Mouse (Mus musculus) lung, embryonic 15.5 days (tissue): ENCODE measurements around the gene Tex14. TPM values are rescaled to one million over a fixed set of nuclear protein-coding genes. Genes with fewer than 3 reads are reported as not detected.
A peak's percentile ranks its signal among the peaks of the same experiment; 100 is the strongest.

Source experiments
- ATAC-seq: fragments of 200-750 bp; cut with Nextera tagmentation; 2 replicates; pipeline ENCODE4 v1.8.0; 2017; ENCODE audit warnings: moderate number of reproducible peaks, borderline replicate concordance; ENCODE audit not compliant: low FRiP score, low TSS enrichment; ENCODE audit errors: extremely low read depth
- H3K27ac ChIP-seq: fragments of 300-500 bp; sonication (generic); 2 replicates; pipeline ENCODE4 v1.5.1; 2015; ENCODE audit warnings: moderate library complexity, mild to moderate bottlenecking, inconsistent platforms
- H3K27me3 ChIP-seq: fragments of 300-500 bp; sonication (generic); 2 replicates; pipeline ENCODE4 v1.6.1; 2015; ENCODE audit warnings: inconsistent platforms
- H3K36me3 ChIP-seq: fragments of 300-500 bp; sonication (generic); 2 replicates; pipeline ENCODE4 v1.6.1; 2015; ENCODE audit warnings: inconsistent platforms
- H3K4me1 ChIP-seq: fragments of 300-500 bp; sonication (generic); 2 replicates; pipeline ENCODE4 v1.6.1; 2015; ENCODE audit warnings: inconsistent platforms
- H3K4me2 ChIP-seq: fragments of 300-500 bp; sonication (generic); 2 replicates; pipeline ENCODE4 v1.6.1; 2015; ENCODE audit warnings: inconsistent platforms, mild to moderate bottlenecking, moderate library complexity
- H3K4me3 ChIP-seq: fragments of 300-500 bp; sonication (generic); 2 replicates; pipeline ENCODE4 v1.5.1; 2015; ENCODE audit warnings: mild to moderate bottlenecking, inconsistent platforms
- H3K9ac ChIP-seq: fragments of 300-500 bp; sonication (generic); 2 replicates; pipeline ENCODE4 v1.6.1; 2015; ENCODE audit warnings: inconsistent platforms
- H3K9me3 ChIP-seq: fragments of 300-500 bp; sonication (generic); 2 replicates; pipeline ENCODE4 v1.6.1; 2016; ENCODE audit warnings: inconsistent platforms
- WGBS: fragments of 180-500 bp; shearing (Covaris S2); methylation state at CpG from one replicate; pipeline ENCODE4 v1.1.7; 2015; 5-methylcytosine and 5-hydroxymethylcytosine counted together
- polyA plus RNA-seq: library from polyadenylated mRNA; unstranded; fragments of >200 nt; fragmentation: Nextera tagmentation; extraction: Ambion mirVana; gene quantifications from 2 replicates; pipeline ENCODE4 v1.2.1, GENCODE M21; 2015

Gene Tex14
- polyA plus RNA-seq, 1 experiment from 2014 or later: 0.46 TPM

DNA sequence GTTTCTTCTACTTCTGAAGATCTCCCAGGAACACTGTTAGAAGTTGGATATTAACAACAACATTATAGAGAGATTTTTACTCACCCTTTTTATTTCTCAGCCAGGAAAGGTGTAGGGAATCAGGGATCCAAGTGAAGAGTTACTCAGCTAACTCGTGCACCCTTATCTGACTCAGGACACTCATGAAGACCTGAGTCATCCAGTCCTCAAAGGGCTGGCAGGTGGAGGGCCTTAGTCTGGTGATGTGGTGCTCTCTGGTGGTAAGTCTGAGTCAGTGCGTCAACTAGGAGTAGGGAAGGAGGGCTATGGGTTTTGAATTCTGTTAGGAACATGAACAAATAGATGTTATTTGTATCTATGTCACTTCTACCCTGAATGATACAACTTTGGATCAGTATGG, 114.4 kb downstream of the Tex14 start:
- Histone ChIP-seq H3K4me2 (no peak overlapping the region), H3K4me3 (no peak overlapping the region), H3K9ac (no peak overlapping the region), H3K27me3 (no peaks in the 10 kb centered on the region), H3K27ac (no peak overlapping the region), H3K4me1 (no peaks in the 10 kb centered on the region), H3K9me3 (no peaks in the 10 kb centered on the region), H3K36me3 (no peaks in the 10 kb centered on the region)
- 11% methylated on average over 2 of the region's 2 CpGs for WGBS
- no peak for ATAC-seq

DNA sequence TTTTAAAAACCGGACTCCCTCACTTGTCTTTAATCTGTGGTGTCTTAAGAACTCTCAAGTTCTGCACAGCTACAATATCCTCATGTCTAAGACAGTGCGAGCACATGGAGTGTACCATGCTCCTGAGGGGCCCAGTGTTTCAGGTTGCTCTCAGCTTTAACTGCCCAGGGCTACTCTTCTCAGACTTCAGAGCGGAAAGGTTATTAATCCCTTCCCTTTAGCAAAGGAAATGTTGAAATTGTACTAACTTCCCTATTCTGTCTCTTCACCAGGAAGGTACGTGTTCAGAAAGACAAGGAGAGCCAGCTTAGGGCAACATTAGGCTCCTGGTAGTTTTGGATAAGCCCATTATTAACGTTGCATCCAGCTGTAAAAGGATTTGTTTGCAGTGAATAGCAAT, 118.6 kb downstream of the Tex14 start:
- H3K27ac ChIP-seq: no peak overlapping the region
- no peaks in the 10 kb centered on the region for H3K27me3 ChIP-seq
- WGBS: 70% methylated on average over 5 of the region's 5 CpGs
- H3K4me3 ChIP-seq: no peak overlapping the region
- H3K4me2 ChIP-seq: no peak overlapping the region
- H3K4me1 ChIP-seq: no peaks in the 10 kb centered on the region
- ATAC-seq: no peak
- H3K9ac ChIP-seq: no peak overlapping the region
- no peaks in the 10 kb centered on the region for H3K9me3 ChIP-seq
- H3K36me3 ChIP-seq: no peaks in the 10 kb centered on the region

DNA sequence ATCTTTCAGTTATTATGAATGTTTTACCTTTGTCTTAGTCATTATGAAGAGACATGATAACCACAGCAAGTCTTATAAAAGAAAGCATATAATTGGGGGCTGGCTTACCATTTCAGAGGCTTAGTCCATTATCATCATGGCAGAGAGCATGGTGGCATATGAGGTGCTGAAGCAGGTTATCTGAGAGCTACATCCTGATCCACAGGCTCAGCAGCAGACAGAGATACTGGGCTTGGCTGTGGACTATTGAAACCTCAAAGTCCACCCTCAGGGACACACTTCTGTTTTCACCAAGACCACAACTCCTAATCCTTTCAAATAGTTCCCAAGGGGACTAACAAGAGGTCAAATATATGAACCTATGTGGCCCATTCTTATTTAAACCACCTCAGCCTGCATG, 119.1 kb downstream of the Tex14 start:
- Histone ChIP-seq H3K4me2 (no peak overlapping the region), H3K4me1 (no peaks in the 10 kb centered on the region), H3K27ac (no peak overlapping the region), H3K36me3 (no peaks in the 10 kb centered on the region), H3K27me3 (no peaks in the 10 kb centered on the region), H3K9me3 (no peaks in the 10 kb centered on the region), H3K9ac (no peak overlapping the region), H3K4me3 (no peak overlapping the region)
- no peak for ATAC-seq

DNA sequence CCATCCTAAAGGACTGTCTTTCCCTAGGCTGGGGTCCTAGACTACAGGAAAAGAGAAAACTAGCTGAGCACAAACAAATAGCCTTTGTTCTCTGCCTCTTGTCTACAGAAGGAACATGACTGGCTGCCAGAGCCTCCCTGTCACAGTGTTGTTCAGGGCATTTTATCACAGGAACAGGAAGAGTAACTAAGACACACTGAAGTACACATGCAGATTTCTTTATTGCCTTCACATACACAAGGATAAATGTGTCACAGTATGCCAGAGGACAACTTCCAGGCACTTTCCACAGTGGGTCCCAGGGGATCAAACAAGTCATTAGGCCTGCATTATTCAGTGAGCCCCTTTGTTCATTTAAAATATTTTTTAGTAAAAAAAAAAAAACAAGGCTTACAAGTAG, 119.9 kb downstream of the Tex14 start:
- no peaks in the 10 kb centered on the region for H3K36me3 ChIP-seq
- no peaks in the 10 kb centered on the region for H3K27me3 ChIP-seq
- no peaks in the 10 kb centered on the region for H3K9me3 ChIP-seq
- no peak overlapping the region for H3K27ac ChIP-seq
- H3K4me3 ChIP-seq: no peak overlapping the region
- H3K4me1 ChIP-seq: no peaks in the 10 kb centered on the region
- no peak overlapping the region for H3K4me2 ChIP-seq
- ATAC-seq: no peak
- H3K9ac ChIP-seq: no peak overlapping the region

DNA sequence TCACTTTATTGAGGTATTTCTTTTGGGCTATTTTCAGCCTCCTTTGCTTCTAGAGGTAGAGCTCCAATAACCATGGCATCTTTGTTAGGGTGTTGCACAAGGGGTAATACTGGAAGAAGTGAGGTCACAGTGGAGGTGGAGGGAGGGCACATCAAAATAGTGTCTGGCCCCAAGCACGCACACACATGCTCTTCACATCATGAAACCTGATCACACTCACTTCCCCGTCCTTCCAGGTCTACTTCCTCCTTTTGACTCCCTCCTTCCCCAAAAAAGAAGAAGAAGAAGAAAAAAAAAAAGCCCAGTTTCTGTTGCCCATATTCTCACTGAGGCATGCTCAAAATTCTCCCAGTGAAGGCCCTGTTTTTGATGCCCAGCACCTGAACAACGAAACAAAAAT, 122.5 kb downstream of the Tex14 start:
- ATAC-seq: no peak
- 65% methylated on average over 3 of the region's 3 CpGs for WGBS
- Histone ChIP-seq H3K27me3 (no peaks in the 10 kb centered on the region), H3K4me1 (no peaks in the 10 kb centered on the region), H3K36me3 (no peaks in the 10 kb centered on the region), H3K9me3 (no peaks in the 10 kb centered on the region), H3K4me2 (no peak overlapping the region), H3K9ac (no peak overlapping the region), H3K27ac (no peak overlapping the region), H3K4me3 (no peak overlapping the region)

DNA sequence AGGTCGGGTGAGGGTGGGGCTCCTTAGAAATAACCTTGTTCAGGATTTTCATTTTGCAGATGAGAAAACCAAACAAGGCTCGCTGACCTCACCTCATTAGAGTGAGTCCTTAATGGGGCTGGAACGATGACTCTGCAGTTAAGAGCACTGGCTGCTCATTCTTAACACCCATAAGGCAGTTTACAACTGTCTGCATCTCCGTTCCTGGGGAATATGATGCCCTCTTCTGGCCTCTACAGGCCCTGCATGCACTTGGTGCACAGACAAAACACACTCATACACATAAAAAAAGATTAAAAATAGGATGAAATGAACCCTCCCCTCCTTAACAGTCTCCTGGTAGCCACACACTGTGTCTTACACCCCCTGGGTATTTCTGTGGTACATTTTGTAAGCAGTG, 123.1 kb downstream of the Tex14 start:
- no peak for ATAC-seq
- H3K27ac ChIP-seq: no peak overlapping the region
- no peaks in the 10 kb centered on the region for H3K36me3 ChIP-seq
- H3K4me1 ChIP-seq: no peaks in the 10 kb centered on the region
- H3K27me3 ChIP-seq: no peaks in the 10 kb centered on the region
- H3K9ac ChIP-seq: no peak overlapping the region
- WGBS: 42% methylated on average over 4 of the region's 4 CpGs
- H3K4me3 ChIP-seq: no peak overlapping the region
- no peak overlapping the region for H3K4me2 ChIP-seq
- no peaks in the 10 kb centered on the region for H3K9me3 ChIP-seq

DNA sequence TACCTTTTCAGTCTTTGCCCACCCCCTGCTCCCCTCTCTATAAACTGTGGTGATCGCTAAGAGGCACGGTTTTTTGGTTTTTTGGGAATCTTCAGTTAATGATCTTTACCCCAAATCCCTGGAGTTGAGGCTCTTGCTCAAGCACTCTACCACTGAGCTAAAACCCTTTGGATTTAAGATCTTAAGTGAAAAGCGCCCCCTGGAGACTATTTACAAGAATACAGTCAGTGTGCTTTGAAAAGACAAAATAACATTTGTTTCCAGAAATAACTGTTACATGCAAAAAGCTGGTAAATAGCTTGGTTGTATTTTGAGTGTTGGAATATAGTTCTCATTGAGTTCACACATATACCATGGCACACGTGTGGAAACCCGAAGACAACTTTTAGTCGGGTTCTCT, 126.8 kb downstream of the Tex14 start:
- Histone ChIP-seq H3K27me3 (no peaks in the 10 kb centered on the region), H3K9ac (no peak overlapping the region), H3K4me2 (no peak overlapping the region), H3K4me1 (no peaks in the 10 kb centered on the region), H3K4me3 (no peak overlapping the region), H3K36me3 (no peaks in the 10 kb centered on the region), H3K9me3 (no peaks in the 10 kb centered on the region), H3K27ac (no peak overlapping the region)
- no peak for ATAC-seq
- 54% methylated on average over 6 of the region's 6 CpGs for WGBS

DNA sequence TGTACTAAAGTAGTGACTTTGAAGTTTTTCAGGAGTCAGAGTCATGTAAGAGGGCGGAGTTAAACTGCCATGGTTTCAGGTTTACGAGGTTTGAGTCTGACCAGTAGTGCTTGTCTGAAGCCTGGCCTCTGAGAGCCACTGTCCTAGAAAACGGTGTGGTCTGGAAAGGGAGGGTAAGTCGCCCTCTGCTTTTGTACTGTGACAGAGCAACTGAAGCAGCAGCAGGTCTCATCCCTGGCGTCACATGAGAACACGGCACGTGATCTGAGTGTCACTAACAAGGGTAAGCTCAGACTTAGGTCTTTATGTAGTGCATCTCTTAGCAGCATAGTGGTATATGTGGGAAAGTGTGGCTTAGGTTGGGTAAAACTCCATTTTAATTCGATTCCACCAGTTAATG, 137.4 kb downstream of the Tex14 start:
- no peak overlapping the region for H3K4me2 ChIP-seq

DNA sequence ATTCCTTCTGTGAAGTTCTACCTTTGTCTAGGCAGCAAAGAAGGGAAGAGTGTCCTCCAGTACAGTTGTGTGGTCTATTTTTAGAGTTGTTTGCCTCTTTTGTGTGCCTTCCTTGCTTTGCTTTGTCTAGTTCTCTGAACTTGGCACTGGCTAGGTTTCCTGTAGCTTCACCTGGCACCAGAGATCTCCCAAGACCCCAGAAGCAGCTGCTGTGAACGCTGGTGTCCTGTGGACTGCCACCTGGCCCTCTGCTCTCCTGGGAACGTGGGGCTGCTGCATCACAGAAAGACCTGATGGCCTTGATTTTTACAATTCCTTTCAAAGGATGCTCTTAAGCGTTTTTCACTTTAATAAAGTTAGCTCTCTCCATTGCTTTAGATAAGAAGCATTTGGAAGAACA, 138.0 kb downstream of the Tex14 start:
- no peak overlapping the region for H3K4me3 ChIP-seq
- 42% methylated on average over 3 of the region's 3 CpGs for WGBS
- no peaks in the 10 kb centered on the region for H3K4me1 ChIP-seq
- H3K36me3 ChIP-seq: no peaks in the 10 kb centered on the region
- no peak overlapping the region for H3K27ac ChIP-seq
- no peak overlapping the region for H3K9ac ChIP-seq
- no peak overlapping the region for H3K4me2 ChIP-seq
- H3K27me3 ChIP-seq: no peaks in the 10 kb centered on the region
- no peak for ATAC-seq
- H3K9me3 ChIP-seq: no peaks in the 10 kb centered on the region

More for the DNA sequence above, 137.4 kb downstream of the Tex14 start:
- ATAC-seq: no peak
- WGBS: 34% methylated on average over 8 of the region's 8 CpGs
- Histone ChIP-seq H3K9me3 (no peaks in the 10 kb centered on the region), H3K9ac (no peak overlapping the region), H3K4me1 (no peaks in the 10 kb centered on the region), H3K36me3 (no peaks in the 10 kb centered on the region), H3K27ac (no peak overlapping the region), H3K4me3 (no peak overlapping the region), H3K27me3 (no peaks in the 10 kb centered on the region)

DNA sequence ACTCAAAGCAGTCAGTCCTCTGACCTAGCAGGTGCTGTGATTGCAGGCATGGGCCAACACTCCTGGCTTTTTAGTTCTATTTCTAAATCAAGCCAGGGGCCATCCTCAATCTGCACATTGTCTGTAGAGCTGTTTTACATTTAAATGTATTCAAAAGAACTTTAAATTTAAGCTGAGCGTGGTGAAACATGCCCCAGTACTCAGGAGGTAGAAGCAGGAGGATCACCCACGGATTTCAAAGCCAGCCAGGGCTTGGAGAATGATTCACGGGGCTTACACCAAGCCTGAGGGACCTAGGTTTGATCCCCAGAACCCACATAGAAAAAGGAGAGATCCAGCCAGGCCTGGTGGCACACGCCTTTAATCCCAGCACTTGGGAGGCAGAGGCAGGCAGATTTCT, 148.5 kb downstream of the Tex14 start:
- Histone ChIP-seq H3K4me3 (no peak overlapping the region), H3K27ac (peak overlapping the region; percentile 10; the same call in 1 of the 2 replicates)

DNA sequence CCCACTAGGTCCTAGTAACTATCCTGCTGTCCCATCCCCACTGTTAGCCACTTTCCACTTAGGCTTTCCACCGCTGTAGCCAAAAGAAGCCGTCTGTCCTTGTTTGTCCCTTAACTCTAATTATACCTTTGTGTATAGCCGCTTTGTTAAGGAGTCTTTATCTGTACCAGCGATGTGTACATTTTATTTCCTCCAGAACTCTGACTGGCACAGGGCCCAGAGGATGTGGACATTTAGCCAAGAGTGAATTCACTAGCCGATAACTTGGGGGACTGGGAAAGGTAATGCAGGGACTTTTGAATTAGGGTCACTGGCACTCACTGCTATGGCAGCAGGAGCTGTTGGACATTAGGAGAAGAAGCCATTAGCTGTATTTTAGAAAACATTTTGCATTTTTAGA, 149.5 kb downstream of the Tex14 start:
- H3K4me2 ChIP-seq: no peak overlapping the region
- 0 out of 2 replicates have a peak, but pooled peaks have one; percentile 42 for ATAC-seq
- WGBS: 15% methylated on average over 5 of the region's 5 CpGs

More for the DNA sequence above, 148.5 kb downstream of the Tex14 start:
- no peaks in the 10 kb centered on the region for H3K36me3 ChIP-seq
- H3K9ac ChIP-seq: no peak overlapping the region
- whole genome bisulfite sequencing: 80% methylated on average over 4 of the region's 4 CpGs
- H3K9me3 ChIP-seq: no peaks in the 10 kb centered on the region
- no peak for ATAC-seq
- H3K4me1 ChIP-seq: peaks cover 15% of the 10 kb centered on the region
- no peaks in the 10 kb centered on the region for H3K27me3 ChIP-seq
- H3K4me2 ChIP-seq: no peak overlapping the region

DNA sequence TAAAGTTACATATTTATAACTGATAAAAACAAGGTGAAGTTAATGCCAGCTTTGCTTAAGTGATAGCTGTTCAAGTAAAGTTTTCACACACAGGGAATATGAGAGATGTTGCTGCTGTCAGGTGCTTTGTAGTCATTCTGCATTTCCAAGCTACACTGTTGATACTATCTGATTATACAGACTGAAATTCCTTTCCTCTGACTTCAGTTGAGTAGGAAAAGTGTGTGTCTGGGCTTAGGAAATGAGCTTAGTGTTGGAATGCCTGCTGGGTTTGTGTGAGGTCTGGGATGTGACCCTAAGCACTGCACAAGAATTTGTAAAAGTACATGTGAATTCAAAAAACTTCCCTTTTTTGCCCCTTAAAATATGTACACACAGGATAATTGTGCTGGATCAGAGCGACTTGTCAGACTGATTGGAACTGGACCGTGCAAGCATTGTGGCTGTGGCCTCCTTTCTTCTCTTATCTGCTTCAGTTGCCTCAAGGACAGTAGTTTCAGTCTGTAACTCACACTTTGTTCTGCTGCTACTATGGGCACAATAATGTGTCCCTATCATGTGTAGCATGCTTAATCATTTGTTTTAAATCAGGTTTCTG, 150.3 kb downstream of the Tex14 start:
- Histone ChIP-seq H3K9me3 (no peaks in the 10 kb centered on the region), H3K36me3 (no peaks in the 10 kb centered on the region), H3K9ac (no peak overlapping the region), H3K4me1 (peaks cover 15% of the 10 kb centered on the region), H3K27me3 (no peaks in the 10 kb centered on the region), H3K4me2 (no peak overlapping the region), H3K4me3 (no peak overlapping the region), H3K27ac (peak overlapping the region; percentile 58)
- WGBS: 11% methylated on average over 2 of the region's 2 CpGs
- peak; percentile 73; the same call in 1 of the 2 replicates for ATAC-seq

More for the DNA sequence above, 149.5 kb downstream of the Tex14 start:
- Histone ChIP-seq H3K4me3 (no peak overlapping the region), H3K27me3 (no peaks in the 10 kb centered on the region), H3K36me3 (no peaks in the 10 kb centered on the region), H3K4me1 (peaks cover 15% of the 10 kb centered on the region), H3K9me3 (no peaks in the 10 kb centered on the region), H3K27ac (peak overlapping the region; percentile 58), H3K9ac (no peak overlapping the region)

DNA sequence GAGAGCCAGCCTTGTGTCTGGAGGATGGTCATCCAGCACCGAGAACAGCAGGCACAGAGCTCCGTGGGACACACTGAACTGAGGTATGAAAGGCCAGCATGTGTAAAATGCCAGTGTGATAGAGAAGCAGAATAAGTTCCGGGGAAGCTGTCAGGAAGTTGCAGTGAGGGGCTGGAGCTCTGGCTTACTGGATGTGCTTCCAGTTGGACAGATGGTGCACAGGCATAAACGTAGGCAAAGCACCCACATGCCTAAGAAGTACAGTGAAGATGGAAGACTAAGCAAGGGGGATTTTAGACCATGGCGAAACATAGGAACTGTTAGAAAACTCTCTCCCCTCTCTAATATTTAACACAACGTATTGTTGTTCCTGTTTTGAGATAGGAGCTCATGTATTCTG, 156.3 kb downstream of the Tex14 start:
- Histone ChIP-seq H3K9ac (no peak overlapping the region), H3K27me3 (no peaks in the 10 kb centered on the region), H3K27ac (no peak overlapping the region), H3K4me3 (no peak overlapping the region), H3K36me3 (no peaks in the 10 kb centered on the region), H3K9me3 (no peaks in the 10 kb centered on the region), H3K4me2 (no peak overlapping the region), H3K4me1 (no peaks in the 10 kb centered on the region)
- ATAC-seq: no peak
- 52% methylated on average over 6 of the region's 6 CpGs for WGBS
